Mouse (Mus musculus): ENCODE results near the gene Brip1.
A peak's percentile ranks its signal among the peaks of the same experiment; 100 is the strongest.

The Brip1 gene

DNA sequence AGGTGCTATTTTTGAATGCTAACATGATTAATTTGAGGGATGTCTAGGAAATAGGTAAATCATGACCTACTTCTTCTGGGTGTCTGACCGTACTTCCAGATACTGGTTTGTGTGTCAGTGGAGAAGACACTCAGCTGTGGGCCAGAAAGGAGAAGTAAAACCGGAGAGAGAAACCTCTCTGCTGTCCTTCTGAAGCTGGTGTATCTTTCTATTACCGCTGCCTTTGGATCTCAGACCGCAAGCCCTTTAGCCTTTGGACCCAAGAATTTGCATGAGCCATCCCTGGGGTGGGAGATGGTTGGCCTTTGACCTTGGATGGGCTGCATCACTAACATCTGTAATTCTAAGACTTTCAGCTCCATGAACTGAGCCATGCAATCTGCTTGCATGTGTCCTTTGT is 93.7 kb downstream of the Brip1 start:
- DNase-seq (ENCODE audit: low read depth): no peak

DNA sequence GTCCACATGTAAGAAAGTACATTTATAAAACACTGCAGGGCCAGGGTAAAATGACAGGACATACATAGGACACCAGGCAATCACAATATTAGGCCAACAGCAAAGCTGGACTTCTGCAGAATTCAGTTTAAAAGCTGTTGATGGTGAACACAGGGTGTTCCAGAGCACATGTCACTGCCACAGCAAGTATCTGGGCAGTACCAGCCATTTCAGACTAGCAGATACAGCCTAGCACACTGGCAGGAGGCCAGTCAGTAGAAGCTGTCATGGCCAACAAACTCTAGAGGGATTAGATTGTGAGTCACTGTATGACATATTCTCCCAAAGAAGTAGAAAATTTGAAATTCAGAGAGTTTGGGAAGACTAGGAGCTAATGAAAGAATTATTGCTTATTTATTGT is 94.4 kb downstream of the Brip1 start:
- DNase-seq (ENCODE audit: low read depth): no peak

DNA sequence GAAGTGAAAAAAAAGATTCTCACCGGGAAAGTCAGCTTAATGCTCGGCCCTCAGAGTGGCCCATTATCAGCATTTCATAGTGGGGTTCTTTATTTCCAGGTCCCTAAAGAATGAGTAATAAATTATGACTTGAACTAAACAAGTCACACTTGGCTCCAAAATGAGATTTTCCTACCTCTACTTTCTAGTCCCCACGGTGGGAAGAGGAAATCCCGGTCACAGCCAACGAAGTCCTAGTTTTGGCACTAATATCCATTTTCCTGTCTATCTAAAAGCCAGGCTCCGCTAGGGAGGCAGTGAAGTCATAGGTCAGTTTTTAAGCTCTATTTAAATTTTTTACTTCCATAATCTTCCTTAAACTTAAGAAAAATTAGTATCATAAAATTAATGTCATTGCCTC is 99.8 kb downstream of the Brip1 start:
- DNase-seq (ENCODE audit: low read depth): no peak

DNA sequence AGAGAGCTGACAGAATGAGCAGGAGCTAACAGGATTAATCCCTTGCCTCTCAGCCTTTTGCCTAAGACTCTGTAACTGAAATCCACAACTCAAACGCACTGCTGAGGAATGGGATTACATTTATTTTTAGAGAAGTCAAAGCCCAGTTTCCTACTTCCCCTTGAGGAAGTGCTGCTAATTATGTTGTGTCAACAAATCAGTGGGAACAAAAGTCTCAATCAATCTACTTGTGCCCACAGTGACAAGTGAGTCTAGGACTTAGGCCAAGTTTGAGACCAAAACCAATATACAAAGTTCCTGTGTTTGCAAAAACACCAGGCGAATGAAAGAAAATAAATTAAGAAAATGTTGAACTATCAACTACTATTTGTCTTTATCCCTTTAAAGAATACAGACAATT is 101.7 kb downstream of the Brip1 start:
- DNase-seq (ENCODE audit: low read depth): no peak

DNA sequence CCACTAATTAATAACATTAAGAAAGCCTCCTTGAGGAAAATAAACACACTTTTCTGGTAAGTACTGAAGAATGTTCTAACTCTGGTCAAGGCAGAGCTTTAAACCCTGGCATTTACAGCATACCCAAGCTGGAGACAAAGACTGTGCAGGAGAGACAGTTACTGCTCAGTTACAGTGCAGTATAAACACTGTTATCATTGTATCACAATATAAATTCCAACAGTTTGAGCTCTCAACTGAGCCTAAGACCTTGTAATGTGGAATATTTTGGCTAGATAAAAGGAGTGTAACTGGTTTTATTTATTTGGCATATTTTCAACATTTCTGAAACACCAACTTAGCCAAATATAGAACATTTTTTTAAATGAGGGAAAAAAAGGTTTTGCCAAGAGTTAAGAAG is 112.2 kb downstream of the Brip1 start:
- no peak for DNase-seq (ENCODE audit: low read depth)

DNA sequence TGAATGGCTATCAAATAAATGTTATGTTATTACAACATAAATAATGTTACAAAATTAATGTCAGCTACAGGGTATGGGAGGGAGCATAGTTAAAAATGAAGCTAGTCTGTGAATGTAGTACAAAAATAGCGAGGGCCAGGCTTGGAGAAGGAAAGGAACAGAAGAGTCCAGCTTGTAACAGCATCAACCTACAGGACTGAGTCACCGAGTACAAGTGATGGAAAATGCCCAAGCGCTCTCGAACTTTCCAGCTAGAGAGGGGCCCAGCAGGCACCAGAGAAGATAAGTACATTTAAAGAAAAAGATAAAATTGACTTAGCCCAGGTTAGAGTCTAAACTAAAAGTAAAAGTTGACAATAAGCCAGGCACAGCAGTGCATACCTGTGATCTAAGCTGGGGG is 116.5 kb downstream of the Brip1 start:
- no peak for DNase-seq (ENCODE audit: low read depth)

DNA sequence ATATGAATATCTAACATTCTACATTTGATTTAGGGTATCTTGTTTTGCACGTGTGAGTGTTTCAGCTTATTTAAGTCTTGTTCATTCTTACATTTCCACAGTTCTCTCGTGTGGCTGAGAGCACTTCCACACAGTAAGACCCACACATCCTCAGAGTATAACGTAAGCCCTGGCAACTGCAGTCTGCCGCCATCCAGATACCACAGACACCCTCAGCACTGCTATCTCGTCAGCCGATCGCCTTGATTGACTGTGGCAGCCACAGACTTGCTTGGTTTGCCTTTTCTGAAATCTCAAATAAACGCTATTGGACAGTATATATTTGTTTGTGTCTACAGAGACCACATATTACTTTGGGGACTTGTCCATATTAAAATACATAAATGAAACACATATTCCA is 123.0 kb downstream of the Brip1 start:
- DNase-seq (ENCODE audit: low read depth): peak; percentile 26

DNA sequence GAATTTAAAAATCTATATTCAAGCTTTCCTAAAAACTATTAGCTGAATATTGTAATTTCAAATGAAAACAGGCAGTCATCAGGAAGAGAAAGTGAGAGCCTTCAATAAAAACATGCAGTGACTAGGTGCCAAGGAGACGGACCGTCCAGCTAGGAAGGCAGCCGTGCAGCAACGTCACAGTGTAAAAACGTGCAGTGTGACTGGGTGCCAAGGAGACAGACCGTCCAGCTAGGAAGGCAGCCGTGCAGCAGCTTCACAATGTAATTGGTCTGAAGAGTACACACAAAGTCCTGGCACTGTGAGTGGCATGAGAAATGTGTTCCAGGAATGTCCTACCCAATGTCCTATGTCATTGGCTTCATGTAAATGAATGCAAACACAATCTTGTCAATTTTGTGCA is 124.0 kb downstream of the Brip1 start:
- no peak for DNase-seq (ENCODE audit: low read depth)

DNA sequence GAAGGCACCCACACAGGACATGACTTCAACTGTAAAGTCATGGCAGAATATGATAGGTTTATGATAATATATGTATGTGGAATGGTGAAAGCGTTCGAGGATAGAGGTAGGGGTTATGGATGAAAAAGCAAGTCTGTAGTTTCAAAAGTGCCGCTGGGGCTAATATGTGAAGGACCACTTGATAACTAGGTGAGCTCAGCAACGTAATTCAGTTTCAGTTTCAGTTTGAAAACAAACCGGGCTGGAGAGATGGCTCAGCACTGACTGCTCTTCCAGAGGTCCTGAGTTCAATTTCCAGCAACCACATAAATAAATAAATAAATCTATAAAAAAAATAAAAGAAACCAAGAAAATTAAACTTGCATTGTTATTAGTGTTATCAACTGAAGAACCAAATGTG is 124.6 kb downstream of the Brip1 start:
- peak; percentile 35 for DNase-seq (ENCODE audit: low read depth)

DNA sequence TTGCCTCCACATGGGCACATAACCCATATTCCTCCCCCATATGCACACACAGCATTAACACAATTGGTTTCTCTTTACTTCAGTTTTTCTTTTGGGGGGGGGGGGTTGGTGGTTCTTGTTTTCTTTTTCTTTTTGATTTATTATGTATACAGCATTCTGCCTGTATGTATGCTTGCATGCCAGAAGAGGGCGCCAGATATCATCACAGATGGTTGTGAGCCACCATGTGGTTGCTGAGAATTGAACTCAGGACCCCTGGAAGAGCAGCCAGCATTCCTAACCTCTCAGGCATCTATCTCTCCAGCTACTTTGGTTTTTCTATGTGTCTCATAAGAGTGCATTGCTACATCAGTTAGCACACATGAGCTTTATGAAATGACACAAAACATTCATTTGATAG is 125.6 kb downstream of the Brip1 start:
- peak; percentile 39 for DNase-seq (ENCODE audit: low read depth)

DNA sequence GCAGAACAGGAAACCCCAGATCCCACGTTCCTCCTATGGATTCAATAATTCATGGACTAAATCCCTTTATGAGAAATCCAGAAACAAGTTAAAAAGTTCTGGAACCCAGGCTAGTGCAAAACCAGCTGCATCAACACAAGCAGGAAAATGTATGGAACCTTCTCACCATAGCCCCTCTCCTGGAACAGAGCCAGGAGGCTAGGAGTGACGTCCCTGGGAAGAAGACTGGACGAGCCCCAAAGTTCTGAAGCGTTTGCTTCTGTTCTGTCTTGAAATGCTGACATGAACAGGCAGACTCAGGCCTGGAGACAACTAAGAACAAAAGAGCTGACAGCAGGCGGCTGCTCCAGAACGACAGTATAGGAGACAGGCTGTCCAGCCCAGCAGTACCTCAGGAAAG is 132.3 kb downstream of the Brip1 start:
- DNase-seq (ENCODE audit: low read depth): no peak

DNA sequence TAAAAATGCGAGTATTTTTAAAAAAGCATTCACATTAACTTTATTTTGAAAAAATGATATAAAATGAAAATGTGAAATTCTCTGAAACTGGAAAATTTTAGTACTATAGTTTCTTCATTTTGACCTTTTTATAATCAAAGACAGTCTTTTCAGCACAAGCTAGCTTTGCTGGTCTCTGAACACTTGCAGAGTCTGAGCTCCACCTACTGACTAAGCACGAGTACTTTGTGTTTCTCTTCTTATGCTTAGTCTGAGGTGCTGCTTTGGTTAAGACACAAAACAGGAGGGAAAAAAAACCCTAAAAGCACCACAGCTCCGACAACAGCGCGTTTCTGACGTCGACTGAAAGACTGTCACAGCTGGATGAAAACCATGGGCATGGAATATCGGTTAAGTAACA is 133.8 kb downstream of the Brip1 start:
- no peak for DNase-seq (ENCODE audit: low read depth)

DNA sequence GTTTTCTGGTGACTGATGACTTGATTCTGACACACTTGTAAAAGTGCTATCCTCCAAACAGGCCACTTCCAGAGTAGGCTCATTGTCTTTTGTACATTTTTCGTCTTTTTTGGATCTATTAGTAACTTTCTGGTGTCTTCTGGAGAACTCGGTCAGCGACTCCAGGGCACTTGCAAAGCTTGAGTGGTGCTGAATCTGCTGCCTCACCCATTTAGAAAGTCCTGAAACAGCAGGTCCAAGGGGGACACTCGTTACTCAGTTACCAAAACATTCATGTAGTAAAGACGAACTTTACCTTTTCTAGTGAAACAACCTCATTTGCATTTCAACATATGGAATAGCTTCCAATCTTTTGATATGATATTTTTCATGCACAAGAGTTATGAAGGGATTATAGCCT is 136.1 kb downstream of the Brip1 start:
- DNase-seq (ENCODE audit: low read depth): no peak

DNA sequence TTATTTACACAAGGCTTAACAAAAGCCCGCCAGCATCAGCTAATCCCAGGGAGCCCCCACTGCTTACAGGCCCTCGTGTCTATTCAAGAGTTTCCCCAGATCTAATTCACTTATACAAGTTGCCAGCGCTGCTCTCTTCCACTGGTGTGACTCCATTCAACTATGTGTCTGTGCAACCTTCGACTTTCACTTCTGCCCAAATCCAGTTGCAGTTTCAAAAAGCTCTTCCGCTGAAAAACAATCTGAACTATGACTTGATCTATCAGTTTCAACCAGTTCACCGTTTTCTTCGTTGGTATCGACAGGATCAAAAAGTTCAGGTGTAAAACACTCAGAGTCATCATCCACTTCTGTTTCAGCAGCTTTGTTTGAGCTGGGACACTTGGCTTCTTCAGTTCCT is 139.8 kb downstream of the Brip1 start:
- DNase-seq (ENCODE audit: low read depth): no peak

DNA sequence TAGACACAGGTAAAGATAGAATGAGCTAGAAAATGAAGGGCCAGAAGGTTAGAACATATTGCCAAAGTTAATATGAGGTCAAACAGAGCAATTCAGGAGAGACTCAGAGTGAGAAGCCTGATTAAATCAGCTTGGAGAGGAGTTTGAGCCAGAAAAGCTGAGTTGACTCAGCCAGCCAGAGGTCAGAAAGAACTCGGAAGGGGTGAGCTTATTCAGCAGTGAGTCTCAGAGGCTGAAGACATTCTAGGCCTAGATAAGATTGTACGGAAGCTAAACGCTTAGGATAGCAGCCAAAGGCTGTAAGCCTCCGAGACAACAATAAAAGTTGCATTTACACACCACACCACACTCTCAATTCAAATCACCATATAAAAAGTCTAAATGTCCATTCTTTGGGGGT is 141.9 kb downstream of the Brip1 start:
- DNase-seq (ENCODE audit: low read depth): no peak

DNA sequence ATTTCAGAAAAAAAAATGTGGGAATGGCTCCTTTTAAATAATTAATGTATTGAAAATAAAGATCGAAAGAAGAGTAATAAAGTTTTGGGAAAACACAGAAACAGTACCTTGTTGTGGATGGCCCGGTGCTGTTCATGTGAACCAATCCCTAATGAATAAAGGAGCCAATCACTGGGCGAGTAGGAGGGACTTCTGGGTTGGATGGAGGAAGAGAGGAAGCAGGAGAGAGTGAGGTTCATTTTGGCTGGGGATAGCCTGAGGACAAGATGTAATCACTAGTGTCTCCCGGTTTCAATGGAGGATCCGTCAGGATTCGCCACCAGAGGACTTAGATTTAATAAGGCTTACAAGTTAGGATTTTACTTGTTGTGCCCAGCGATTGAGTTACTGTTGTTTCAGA is 145.2 kb downstream of the Brip1 start:
- DNase-seq (ENCODE audit: low read depth): no peak

DNA sequence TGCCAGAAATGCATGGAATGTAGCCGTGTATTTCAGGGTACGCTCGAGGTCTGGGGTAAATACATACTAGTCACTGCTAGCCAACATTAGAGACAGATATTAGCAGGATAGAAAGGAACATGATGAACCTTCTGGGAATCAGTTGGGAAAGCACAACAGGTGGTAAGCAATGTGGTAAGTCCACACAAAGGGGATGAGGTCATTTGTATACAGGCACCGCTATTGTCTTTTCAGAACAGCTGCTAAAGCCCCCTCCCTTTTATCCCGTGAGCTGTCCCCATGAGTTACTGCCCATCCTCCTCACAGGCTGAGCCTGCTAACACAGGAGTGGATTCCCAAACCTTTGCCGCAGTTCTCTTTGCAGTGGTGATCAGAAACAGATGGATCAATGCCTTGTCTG is 149.6 kb downstream of the Brip1 start:
- no peak for DNase-seq (ENCODE audit: low read depth)

DNA sequence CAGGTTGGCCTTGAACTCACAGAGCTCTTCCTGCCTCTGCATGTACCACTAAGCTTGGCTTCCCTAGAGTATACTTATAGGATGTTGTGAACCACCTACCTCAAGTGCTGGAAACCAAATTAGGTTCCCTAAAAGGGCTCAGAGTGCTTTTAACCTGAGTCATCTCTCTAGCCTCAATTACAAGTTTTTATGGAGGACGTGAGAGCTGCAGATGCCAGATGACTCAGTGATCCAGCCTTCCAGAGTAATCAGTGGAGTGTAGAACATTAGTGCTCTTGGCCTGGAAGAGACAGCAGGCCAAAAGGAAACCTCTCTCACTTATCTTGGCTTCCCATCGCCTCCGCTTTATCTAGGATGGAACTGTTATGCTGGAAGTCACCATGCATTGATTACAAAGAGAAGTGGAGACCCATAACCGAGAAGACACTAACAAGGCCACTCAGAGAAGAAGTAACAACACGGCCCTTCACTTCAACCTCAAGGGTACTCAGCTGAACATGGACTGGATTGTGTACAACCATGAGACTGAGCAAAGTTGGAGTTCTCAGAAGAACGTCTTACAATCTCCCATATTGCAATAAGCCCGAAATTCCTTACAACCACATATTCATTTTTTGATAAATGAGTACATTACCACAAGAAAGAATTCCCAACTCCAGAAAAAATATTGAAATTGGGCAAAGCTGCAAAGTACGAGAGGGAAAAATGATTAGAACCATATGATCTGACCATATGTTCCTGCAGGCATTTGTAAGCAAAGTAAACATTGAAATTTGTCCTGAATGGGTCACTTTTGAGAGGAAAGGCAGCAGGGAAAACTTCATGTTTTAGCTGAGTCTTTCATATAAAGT is 150.3 kb downstream of the Brip1 start:
- no peak for DNase-seq (ENCODE audit: low read depth)

DNA sequence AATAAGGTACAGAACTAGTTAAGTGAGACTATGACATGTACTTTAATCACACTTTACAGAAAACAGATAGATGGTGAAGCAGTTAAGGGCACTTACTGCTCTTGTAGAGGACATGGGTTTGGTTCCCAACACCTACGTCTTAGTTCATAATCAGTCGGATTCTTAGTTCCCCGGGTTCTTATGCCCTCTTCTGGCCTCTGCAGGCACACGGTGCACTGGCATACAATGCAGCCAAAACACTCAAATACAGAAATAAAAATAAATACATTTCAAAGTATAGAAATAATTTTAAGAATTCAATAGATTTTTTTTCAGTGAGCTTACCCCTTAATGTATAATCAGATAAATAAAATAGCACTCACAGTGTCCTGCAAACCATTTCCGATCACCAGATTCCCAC is 161.0 kb downstream of the Brip1 start:
- DNase-seq (ENCODE audit: low read depth): no peak

DNA sequence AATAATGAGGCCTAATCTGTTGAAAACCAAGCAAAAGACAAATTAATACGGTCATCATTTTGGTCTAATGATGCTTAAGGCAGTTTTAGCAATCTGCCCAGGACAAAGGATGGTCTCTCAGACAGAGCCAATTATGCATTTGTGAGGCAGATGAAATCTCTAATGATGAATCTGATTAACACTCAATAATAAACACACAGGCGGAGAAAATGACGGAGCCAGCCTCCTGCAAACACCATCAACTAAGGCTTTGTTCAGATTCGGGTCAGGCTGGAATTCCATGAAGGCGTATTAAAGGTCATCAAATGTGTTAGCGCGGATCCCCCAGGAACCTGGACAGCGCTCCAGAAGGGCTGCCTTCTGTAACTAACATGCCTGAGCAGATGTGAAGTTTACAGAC is 161.6 kb downstream of the Brip1 start:
- no peak for DNase-seq (ENCODE audit: low read depth)

DNA sequence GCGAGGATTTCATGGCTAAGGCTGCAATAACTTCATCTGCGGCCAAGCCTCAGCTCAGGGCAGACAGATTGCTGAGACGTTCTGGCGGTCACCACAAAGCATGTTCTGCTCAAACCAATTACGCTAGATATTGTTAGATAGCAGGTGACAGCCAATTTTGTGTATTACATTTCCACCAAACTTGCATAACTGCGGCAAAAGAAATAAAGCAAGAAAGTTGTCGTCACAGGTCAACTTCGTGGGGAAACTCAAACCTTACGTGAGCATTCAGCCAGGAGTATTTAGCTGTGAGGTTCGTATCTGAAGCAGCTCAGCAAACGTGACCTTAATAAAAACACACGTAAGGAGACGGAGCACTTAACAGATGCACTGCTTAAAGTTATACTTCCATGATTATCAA is 162.3 kb downstream of the Brip1 start:
- no peak for DNase-seq (ENCODE audit: low read depth)

DNA sequence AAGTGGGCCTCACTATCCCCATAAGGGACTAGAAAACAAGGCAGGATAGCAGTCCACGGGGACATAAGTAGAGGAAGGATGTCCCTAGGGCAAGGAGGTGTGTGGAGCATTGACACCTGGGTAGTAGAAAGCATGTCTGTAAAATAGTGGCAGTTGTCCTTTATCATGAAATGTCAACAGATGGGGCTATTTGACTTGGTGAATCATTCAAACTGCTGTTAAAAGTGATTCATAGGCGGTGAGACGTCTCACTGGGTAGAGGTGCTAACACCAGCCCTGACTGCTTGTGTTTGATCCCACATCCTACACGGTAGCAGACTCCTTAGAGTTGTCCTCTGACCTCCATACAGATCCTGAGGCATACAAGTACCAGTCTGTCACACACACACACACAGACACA is 168.1 kb downstream of the Brip1 start:
- DNase-seq (ENCODE audit: low read depth): no peak

DNA sequence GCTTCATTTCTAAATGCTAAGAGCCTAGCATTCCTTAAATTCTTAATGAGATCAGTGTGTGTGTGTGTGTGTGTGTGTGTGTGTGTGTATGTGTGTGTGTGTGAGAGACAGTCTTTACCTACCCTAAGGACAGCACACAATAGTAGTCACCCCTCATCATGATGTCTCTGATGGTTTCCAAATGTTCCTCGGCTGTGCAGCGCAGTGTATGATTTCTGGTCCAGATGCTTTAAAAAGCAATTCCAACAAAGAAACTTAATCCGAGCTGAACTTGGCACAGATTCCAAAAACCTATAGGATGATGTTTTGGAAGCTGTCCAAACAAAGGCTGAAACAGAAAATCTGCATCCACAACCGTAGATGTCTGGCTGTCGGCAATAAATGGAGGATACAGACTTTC is 173.0 kb downstream of the Brip1 start:
- DNase-seq (ENCODE audit: low read depth): no peak

DNA sequence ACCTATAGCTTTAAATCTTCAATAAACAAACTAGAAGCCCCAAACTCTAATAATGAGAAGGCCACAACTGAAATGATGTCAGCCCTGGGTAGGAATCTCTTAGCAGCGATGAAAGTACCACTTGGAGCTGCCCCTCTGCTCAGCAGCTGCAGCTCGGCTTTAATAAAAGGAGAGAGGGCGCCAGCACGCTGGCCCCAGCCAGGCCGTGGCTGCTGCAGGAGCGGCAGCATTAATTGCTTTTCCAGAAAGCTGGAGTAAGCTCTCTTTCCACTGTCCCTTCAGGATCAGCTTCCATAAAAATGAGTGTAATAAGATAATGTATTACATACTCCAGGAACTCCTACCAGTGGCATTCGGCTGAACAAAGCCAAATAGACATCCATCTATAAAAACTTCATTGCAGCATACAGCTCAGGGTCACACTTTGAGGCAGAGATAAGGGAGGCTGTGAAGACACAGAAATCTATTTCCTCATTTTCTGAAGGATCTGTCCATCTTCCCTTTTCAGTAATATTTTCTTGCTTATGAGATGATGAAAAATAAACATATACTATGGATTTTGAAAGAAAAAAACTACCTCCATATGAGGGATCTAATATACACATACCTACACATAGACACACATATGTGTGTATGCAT is 174.3 kb downstream of the Brip1 start:
- DNase-seq (ENCODE audit: low read depth): no peak

Data from naive thymus-derived CD4-positive, alpha-beta T cell, adult 2 months (primary cell).